Mouse (Mus musculus) C2C12 (cell line): ENCODE data around the gene Bsg. TPM values are rescaled to one million over a fixed set of nuclear protein-coding genes. Genes with fewer than 3 reads are reported as not detected.
"Not testable (repeated sequence)": the region's sequence is repeated elsewhere in the genome, so short reads cannot be mapped to it uniquely, and the experiment has no call there.

Experiments
- H3K27me3 ChIP-seq: one replicate; pipeline ENCODE4 v1.6.1; 2011; ENCODE audit not compliant: control insufficient read depth, insufficient read depth, insufficient read length
- H3K36me3 ChIP-seq: one replicate; pipeline ENCODE4 v1.6.1; 2011; ENCODE audit not compliant: control insufficient read depth, insufficient read depth
- H3K4me3 ChIP-seq: one replicate; pipeline ENCODE4 v1.5.1; 2011; ENCODE audit warnings: mild to moderate bottlenecking, control low read depth; ENCODE audit not compliant: poor library complexity, insufficient read depth, severe bottlenecking
- H3K79me2 ChIP-seq: one replicate; pipeline ENCODE4 v1.6.1; 2011; ENCODE audit not compliant: control insufficient read depth, insufficient read depth
- H3K79me3 ChIP-seq: one replicate; pipeline ENCODE4 v1.6.1; 2011; ENCODE audit warnings: low read depth, control low read depth
- H3ac ChIP-seq: one replicate; pipeline ENCODE3; 2011; ENCODE audit warnings: low read depth; ENCODE audit not compliant: control insufficient read depth, insufficient read length
- CEBPB ChIP-seq: IDR thresholded peaks from one replicate; pipeline ENCODE4 v1.6.1; 2011; ENCODE audit warnings: low read depth, mild to moderate bottlenecking, control low read depth, moderate library complexity
- CTCF ChIP-seq: IDR thresholded peaks from one replicate; pipeline ENCODE4 v1.5.1; 2011; ENCODE audit not compliant: control insufficient read depth, insufficient read depth, insufficient read length
- FOSL1 ChIP-seq: IDR thresholded peaks from one replicate; pipeline ENCODE4 v1.8.0; 2011; ENCODE audit warnings: mild to moderate bottlenecking, low read length; ENCODE audit not compliant: poor library complexity, insufficient read depth, severe bottlenecking
- MAX ChIP-seq: IDR thresholded peaks from one replicate; pipeline ENCODE4 v1.6.1; 2011; ENCODE audit warnings: mild to moderate bottlenecking, control low read depth
- MYOD1 ChIP-seq: IDR thresholded peaks from one replicate; pipeline ENCODE4 v1.6.1; 2011; ENCODE audit warnings: low read depth; ENCODE audit not compliant: control insufficient read depth, insufficient read length
- MYOG ChIP-seq: IDR thresholded peaks from one replicate; pipeline ENCODE4 v1.6.1; 2011; ENCODE audit not compliant: control insufficient read depth, insufficient read length; ENCODE audit errors: extremely low read depth
- USF1 ChIP-seq: IDR thresholded peaks from one replicate; pipeline ENCODE4 v1.6.1; 2011; ENCODE audit warnings: low read depth, mild to moderate bottlenecking, control low read depth, moderate library complexity
- polyA plus RNA-seq: library from polyadenylated mRNA; unstranded; fragments of >200 nt; fragmentation: generic; extraction: Trizol; gene quantifications from one replicate; pipeline ENCODE4 v1.2.1, GENCODE M21; 2012; ENCODE audit warnings: missing spikeins

Bsg gene
- polyA plus RNA-seq, 1 experiment = 749 TPM

GRCm38 (mm10) chr10:79746774-79747151, 42.5 kb downstream of the Bsg start:
- no peak overlapping the region for H3ac ChIP-seq
- H3K36me3 ChIP-seq = peaks cover 21% of the 10 kb centered on the region
- H3K4me3 ChIP-seq = no peak overlapping the region
- peaks cover 14% of the 10 kb centered on the region for H3K79me2 ChIP-seq
- TF ChIP-seq FOSL1 (no peak), USF1 (no peak), CEBPB (no peak), MYOG (no peak), MAX (no peak), MYOD1 (no peak), CTCF (no peak)
- H3K27me3 ChIP-seq = no peaks in the 10 kb centered on the region
- peaks cover 7% of the 10 kb centered on the region for H3K79me3 ChIP-seq

GRCm38 (mm10) chr10:79748496-79748895, 44.2 kb downstream of the Bsg start:
- H3K36me3 ChIP-seq = peaks cover 10% of the 10 kb centered on the region
- no peak overlapping the region for H3ac ChIP-seq
- H3K79me2 ChIP-seq = peaks cover 14% of the 10 kb centered on the region
- TF ChIP-seq MYOD1 = no peak
- no peak for TF ChIP-seq CTCF
- no peak for TF ChIP-seq USF1
- TF ChIP-seq CEBPB = no peak
- TF ChIP-seq MAX = no peak
- TF ChIP-seq FOSL1 = no peak
- TF ChIP-seq MYOG = no peak
- H3K79me3 ChIP-seq = peaks cover 7% of the 10 kb centered on the region
- H3K27me3 ChIP-seq = no peaks in the 10 kb centered on the region
- H3K4me3 ChIP-seq = no peak overlapping the region

- Histone ChIP-seq H3K79me3 (no peaks in the 10 kb centered on the region), H3ac (no peak within 1 kb of the TSS), H3K4me3 (no peak within 1 kb of the TSS), H3K36me3 (peaks cover 37% of the 10 kb centered on the region), H3K27me3 (no peaks in the 10 kb centered on the region), H3K79me2 (no peaks in the 10 kb centered on the region)
- TF ChIP-seq CTCF = no peak
- TF ChIP-seq FOSL1 = no peak
- TF ChIP-seq MYOG = no peak
- TF ChIP-seq MYOD1 = no peak
- no peak for TF ChIP-seq MAX
- TF ChIP-seq CEBPB = no peak
- TF ChIP-seq USF1 = no peak
Observed at GRCm38 (mm10) chr10:79754856-79755516, 50.7 kb downstream of the Bsg start, which contains the start of gene Fgf22. Gene Fgf22 (plus strand): TSS chr10:79755076.

DNA sequence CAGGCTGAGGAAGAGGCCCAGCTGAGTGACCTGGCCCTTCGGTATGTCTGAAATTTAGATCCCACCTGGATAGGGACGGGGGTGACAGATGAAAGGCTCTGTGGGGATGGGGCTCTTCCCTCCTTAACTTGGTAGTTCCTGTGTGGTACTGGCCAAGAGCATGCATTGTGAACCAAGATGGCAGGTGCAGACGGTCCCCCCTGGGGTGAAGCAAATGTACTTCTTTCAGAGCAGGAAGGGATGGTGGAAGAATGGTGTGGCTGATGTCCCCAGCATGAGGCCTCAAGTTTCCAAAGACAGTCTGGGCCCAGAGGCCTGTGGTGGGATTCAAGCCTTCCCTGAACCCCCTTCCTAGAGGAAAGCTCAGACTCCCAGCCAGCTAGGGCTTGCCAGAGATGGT, 51.6 kb downstream of the Bsg start:
- Histone ChIP-seq H3K79me2 (peaks cover 4% of the 10 kb centered on the region), H3K4me3 (no peak overlapping the region), H3K27me3 (no peaks in the 10 kb centered on the region), H3K79me3 (no peaks in the 10 kb centered on the region), H3K36me3 (peaks cover 46% of the 10 kb centered on the region), H3ac (no peak overlapping the region)
- TF ChIP-seq CEBPB (no peak), CTCF (no peak), FOSL1 (no peak), MAX (no peak), MYOD1 (no peak), MYOG (no peak), USF1 (no peak)

DNA sequence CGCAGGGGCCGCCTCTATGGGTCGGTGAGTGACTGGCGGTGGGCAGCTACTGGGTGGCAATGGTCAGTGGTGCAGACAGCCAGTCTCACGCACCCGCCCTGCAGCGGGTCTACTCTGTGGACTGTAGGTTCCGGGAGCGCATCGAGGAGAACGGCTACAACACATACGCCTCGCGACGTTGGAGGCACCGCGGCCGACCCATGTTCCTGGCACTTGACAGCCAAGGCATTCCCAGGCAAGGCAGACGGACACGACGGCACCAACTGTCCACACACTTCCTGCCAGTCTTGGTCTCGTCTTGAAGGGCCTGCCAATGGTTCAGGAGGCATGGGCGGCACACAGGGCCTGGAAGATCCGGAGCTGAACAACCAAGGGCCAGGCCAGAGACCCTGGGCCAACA, 52.4 kb downstream of the Bsg start:
- H3ac ChIP-seq = no peak overlapping the region
- no peak overlapping the region for H3K4me3 ChIP-seq
- H3K36me3 ChIP-seq = peaks cover 54% of the 10 kb centered on the region
- TF ChIP-seq USF1 = no peak
- TF ChIP-seq CEBPB = no peak
- TF ChIP-seq FOSL1 = no peak
- TF ChIP-seq MYOG = no peak
- no peak for TF ChIP-seq MYOD1
- TF ChIP-seq CTCF = no peak
- no peak for TF ChIP-seq MAX
- no peaks in the 10 kb centered on the region for H3K27me3 ChIP-seq
- no peaks in the 10 kb centered on the region for H3K79me3 ChIP-seq
- peaks cover 12% of the 10 kb centered on the region for H3K79me2 ChIP-seq

- H3K4me3 ChIP-seq, H3ac ChIP-seq, H3K27me3 ChIP-seq: not testable (repeated sequence)
- Histone ChIP-seq H3K36me3 (peaks cover 81% of the 10 kb centered on the region), H3K79me3 (peaks cover 26% of the 10 kb centered on the region), H3K79me2 (peaks cover 42% of the 10 kb centered on the region)
Observed at GRCm38 (mm10) chr10:79759675-79760074, 55.4 kb downstream of the Bsg start.
